Mouse (Mus musculus) lung, adult 2 months (tissue): ENCODE data around the gene Pde6d.

ENCODE experiments used
- CTCF ChIP-seq: fragments of 200-500 bp; IDR thresholded peaks from 2 replicates; pipeline ENCODE4 v1.5.1; 2011; ENCODE audit warnings: mild to moderate bottlenecking, low read length, control low read depth; ENCODE audit not compliant: insufficient read depth
- POLR2A ChIP-seq: fragments of 200-500 bp; IDR thresholded peaks from 2 replicates; pipeline ENCODE4 v1.6.1; 2011; ENCODE audit warnings: low read depth, mild to moderate bottlenecking, control low read depth, low read length, borderline replicate concordance; ENCODE audit errors: extremely low read depth

DNA sequence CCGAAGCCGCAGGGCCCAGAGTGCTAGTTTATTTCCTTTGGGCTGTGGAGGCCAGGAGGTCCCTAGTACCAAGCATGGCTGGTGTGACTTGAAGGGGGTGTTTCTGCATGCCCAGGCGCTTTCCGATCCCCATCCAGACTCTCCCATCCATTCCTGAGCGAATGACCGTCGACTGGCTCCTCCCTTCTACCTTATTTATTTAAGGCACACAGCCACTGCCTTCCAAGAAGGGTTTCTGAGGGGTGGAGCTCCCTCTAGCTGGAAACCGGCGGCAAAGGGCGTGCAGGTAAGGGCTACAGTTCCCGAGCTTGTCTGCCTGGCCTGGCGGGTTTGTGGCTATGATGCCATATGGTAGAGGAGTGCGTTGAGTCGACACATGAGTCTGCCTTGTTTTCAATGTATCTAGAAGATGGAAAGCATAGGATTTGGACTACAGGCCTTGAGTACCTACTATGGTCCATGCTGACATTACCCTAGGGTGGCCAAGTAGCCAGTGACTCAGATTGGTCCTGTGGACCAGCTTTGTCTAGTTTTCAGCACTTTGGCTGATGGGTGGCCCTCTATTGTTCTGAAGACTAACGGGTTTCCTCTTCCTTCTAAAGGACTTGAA is 53.8 kb downstream of the Pde6d start:
- TF ChIP-seq POLR2A (no peak; the same call in 1 of the 2 replicates), CTCF (peak; percentile 13; the same call in 1 of the 2 replicates)
